Mouse (Mus musculus) brain, adult 10 weeks (tissue): ENCODE data around the gene Rasgef1a. TPM values are rescaled to one million over a fixed set of nuclear protein-coding genes. Genes with fewer than 3 reads are reported as not detected.

Source experiments
- polyA plus RNA-seq: library from polyadenylated mRNA; stranded (reverse); fragments of 350-450 nt; fragmentation: Illumina TruSeq; extraction: RNeasy Lipid Tissue Mini Kit (QIAGEN cat#74804); gene quantifications from one replicate; pipeline ENCODE4 v1.2.3, GENCODE M21; 2015; ENCODE audit warnings: low read depth, low replicate concordance

The Rasgef1a gene
- polyA plus RNA-seq, result 169 TPM

DNA sequence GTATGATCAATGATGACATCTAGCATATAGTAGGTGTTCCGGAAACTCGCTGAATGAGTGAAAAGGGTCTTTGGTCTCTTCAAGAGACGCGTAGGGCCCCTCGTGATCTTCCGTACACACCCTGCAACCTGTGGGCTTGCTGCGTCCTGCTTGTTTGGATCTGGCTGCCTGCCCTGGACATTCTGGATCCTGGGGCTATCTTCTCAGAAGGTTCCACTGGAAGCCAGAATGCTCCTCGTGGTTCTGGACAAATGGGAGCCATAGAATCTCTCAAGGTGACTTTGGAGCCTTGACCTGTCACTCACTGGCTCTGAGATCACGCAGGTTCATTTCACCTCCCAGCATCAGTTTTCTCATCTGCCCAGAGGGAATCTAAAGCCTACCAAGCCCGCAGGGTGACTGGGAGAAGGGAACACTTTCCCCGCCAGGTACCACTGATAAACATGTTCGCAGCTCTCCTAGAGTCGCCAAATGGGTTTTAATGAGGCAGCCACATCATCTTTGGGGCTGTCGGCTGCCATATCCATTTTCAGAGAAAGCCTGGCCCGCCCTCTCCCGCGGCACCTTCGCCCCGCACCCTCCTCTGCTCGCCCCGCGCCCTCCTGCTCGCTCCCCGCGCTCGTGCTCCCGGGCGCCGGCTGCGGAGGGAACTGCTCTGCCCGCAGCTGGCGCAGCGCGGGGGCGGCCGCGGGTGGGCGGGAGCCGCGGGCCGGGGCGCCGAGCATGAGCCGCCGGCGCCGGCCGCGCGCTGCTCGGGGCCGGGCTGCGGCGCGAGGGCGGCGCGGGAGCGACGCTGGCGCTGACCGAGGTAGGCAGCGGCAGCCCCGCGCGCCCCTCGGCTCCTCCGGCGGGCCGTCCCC is at the start of gene Rasgef1a:
Gene Rasgef1a (plus strand): TSS at position 683 of the 860 bp plus-strand sequence.

DNA sequence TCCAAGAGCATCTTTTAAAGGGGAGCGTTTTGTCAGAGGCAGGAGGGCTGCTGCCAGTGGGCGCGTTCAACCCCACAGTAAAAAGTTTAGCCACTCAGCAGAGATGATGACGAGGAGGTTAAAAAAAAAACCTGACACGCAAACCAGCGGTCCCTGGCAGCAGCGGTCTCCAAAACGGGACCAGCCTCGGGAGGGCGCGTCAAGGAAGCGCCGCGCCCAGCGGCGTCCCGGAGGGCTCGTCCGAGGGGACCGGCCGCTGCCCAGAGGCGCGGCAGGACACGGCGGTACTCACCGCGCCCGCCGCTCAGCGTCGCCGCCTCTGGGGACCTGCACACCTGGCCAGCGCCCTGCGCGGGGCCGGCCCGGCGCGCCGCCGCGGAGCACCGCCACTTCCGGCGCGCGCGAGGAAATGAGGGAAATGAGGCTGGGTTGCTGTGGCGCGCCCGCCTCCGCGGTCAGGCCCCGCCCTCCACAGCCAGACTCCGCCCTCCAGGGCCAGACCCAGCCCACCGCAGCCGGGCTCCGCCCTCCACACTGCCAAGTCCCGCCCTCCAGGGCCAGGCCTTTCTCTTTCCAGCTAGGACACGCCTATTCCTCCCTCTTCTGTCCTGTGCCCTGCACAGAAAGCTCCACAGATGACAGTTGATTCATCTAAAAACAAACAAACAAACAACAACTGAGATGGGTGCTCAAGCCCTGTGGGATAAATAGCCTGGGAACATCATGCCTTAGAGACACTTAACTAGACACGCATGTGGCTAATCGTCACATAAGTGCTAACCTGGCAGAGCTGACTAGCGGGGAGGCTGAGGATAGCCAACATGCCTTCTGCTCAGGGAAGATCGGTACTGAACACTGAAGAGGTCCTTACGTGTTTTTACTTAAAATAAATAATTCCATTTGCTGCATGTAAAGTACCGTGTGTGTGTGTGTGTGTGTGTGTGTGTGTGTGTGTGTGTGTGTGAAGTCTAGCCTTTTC is 127.8 kb downstream of the Rasgef1a start, which contains the start of gene Csgalnact2:
Gene Csgalnact2 (minus strand): TSS at position 410 of the 979 bp plus-strand sequence.

Other genes starting within 250 kb of the Rasgef1a start
- gene Zfp637, start 170.3 kb upstream of the Rasgef1a start, polyA plus RNA-seq, result 83.7 TPM
- gene Zfp239, start 149.3 kb upstream of the Rasgef1a start, polyA plus RNA-seq, result 35.6 TPM
- gene Hnrnpf, start 111.1 kb upstream of the Rasgef1a start, polyA plus RNA-seq, result 136 TPM
- not detected for gene Fxyd4, start 73.7 kb upstream of the Rasgef1a start, polyA plus RNA-seq
- 14.9 TPM for gene Csgalnact2, start 127.7 kb downstream of the Rasgef1a start, polyA plus RNA-seq
- gene Ret, start 186.3 kb downstream of the Rasgef1a start, polyA plus RNA-seq, result 6.5 TPM